Mouse (Mus musculus) T-helper 2 cell (primary cell): ENCODE measurements around the gene Galnt10.
"Not testable (repeated sequence)": the region's sequence is repeated elsewhere in the genome, so short reads cannot be mapped to it uniquely, and the experiment has no call there.

ENCODE experiments used
- in situ Hi-C: fragments of 300-600 bp; cut with MboI, MseI; formaldehyde crosslinking; loops from one replicate; pipeline ENCODE4 v1.15.1; 2025; ENCODE audit warnings: high pct_unique_total_duplicates

The Galnt10 gene

GRCm38 (mm10) chr11:57787913-57788312, 142.7 kb downstream of the Galnt10 start:
- in situ Hi-C loops = loop anchor here (5.0 kb wide), 1 partner anchor 144 kb away; no protein-coding TSS in a partner anchor

GRCm38 (mm10) chr11:57790866-57791535, 145.8 kb downstream of the Galnt10 start:
- in situ Hi-C loops = no loop called here

DNA sequence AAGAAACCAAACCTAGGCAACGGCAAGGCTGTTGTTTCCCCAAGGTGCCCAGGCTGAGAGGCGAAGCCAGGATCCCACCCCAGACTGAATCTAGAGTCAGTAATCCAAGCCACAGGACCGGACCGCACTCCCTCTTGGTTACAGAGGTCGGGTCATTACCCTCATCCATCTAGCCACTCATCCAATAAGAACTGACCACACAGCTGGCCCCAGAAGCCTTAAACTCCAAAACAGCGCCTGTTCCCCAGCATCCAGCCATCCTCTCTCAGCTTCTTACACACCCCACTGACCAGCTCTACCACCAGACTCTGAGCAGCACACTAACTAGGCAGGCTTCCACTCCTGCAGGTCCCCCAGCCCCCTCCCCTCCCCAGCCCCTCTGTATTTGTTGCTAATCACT, 149.8 kb downstream of the Galnt10 start:
- in situ Hi-C loops = no loop called here

- in situ Hi-C loops = no loop called here
These were observed 152.6 kb downstream of the Galnt10 start for GRCm38 (mm10) chr11:57797828-57798227.

DNA sequence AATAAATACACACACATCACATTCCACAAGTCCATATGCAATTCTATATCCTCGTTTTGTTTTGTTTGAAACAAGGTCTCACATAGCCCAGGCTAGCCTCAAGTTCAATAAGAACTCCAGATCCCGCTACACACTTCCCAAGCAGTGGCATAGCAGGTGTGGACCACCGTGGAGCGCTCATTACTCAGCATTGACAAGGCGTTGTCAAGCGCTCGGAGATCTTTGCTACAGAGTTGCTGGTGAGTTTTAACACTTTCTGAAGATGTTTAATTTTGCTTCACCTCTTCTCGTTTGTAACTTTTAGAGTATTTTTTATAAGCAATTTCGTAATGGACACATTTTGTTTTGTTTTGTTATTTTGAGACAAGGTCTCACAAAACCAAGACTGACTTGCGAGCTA, 154.2 kb downstream of the Galnt10 start:
- in situ Hi-C loops = no loop called here

DNA sequence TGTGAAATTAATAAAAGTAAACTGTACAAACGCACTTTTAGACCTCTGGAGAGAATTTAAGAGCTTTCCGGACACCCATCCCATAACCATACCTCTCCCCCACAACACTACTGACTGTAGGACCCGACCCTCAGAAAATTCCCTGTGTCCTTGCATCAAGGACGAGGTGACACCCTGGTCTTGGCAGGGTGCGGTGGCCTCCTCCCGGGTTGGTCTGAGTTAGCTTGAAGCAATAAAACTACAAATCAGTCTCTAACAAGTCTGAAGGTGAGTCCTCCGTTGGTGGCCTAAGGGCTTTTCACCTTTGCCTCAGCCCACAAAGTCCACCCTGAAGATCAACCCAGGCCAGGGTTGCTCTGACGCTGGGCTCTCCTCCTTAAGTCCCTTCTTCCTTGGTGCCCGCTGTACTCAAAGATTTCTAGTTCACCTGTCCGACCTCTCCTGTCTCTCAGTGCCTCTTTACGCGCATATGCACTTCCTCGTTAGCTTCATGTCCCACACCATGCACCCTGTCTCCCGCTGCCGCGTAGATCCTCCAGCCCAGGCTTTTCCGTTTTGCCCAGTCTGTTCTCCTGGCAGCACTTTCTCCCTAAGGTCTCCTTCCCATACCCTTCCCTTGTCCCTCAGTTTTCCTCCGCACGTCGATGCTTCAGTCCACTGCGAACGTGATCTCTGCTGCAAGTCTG, 155.2 kb downstream of the Galnt10 start:
- in situ Hi-C loops = loop anchor here (5.0 kb wide), 1 partner anchor 227 kb away; no protein-coding TSS in a partner anchor

- in situ Hi-C loops = loop anchor here (5.0 kb wide), 1 partner anchor 226 kb away; no protein-coding TSS in a partner anchor
These were observed 155.9 kb downstream of the Galnt10 start, which contains the start of gene Sap30l for GRCm38 (mm10) chr11:57800971-57801765. TSS of gene Sap30l (plus strand) at chr11:57801637.

DNA sequence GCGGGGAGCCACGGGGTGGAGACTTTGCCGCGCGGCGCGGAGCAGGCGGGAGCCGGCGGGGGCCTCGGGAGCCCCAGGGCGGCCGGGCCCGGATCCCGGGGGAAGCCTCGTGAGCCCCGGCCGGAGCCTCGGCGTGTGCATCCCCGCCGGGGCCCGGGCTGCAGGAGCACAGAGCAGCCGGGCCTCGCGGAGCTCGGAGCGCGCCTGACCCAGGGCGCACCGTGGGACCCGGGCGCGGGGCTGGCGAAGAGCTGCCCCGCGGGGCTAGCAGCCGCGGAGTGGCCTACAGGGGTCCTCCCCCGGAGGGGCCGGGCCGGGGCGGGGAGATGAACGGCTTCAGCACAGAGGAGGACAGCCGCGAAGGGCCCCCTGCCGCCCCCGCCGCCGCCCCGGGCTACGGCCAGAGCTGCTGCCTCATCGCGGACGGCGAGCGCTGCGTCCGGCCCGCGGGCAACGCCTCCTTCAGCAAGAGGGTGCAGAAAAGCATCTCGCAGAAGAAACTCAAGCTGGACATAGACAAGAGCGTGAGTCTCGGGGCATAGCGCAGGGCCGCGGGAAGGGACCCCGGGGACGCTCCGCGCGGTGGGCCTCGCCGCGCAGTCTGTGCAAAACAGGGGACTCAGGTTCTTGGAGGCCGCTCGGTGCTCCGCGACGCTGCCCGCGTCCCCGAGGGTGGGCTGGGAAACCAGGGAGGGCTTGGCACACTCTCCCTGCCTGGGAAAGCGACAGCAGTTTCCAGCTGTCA, 156.7 kb downstream of the Galnt10 start:
- in situ Hi-C loops = loop anchor here (5.0 kb wide), 1 partner anchor 225 kb away; no protein-coding TSS in a partner anchor

GRCm38 (mm10) chr11:57802511-57802870, 157.2 kb downstream of the Galnt10 start:
- in situ Hi-C loops = loop anchor here (5.0 kb wide), 1 partner anchor 225 kb away; no protein-coding TSS in a partner anchor

DNA sequence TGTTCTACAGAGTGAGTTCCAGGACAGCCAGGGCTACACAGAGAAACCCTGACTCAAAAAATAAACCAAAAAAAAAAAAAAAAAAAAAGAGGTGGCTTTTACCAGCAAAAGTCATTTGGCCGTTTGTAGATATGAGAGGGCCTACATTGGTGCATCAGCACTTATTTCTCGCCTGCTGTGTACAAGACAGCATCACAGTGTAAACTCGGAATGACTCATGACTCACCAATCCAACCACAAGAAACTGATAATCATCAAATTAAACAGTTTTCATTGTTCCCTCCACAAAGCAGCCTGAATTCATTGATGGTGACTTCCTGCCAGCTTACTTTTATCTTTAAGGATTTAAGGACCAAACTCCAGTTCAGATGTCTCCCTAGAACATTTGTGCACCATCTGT, 159.8 kb downstream of the Galnt10 start:
- in situ Hi-C loops = no loop called here

DNA sequence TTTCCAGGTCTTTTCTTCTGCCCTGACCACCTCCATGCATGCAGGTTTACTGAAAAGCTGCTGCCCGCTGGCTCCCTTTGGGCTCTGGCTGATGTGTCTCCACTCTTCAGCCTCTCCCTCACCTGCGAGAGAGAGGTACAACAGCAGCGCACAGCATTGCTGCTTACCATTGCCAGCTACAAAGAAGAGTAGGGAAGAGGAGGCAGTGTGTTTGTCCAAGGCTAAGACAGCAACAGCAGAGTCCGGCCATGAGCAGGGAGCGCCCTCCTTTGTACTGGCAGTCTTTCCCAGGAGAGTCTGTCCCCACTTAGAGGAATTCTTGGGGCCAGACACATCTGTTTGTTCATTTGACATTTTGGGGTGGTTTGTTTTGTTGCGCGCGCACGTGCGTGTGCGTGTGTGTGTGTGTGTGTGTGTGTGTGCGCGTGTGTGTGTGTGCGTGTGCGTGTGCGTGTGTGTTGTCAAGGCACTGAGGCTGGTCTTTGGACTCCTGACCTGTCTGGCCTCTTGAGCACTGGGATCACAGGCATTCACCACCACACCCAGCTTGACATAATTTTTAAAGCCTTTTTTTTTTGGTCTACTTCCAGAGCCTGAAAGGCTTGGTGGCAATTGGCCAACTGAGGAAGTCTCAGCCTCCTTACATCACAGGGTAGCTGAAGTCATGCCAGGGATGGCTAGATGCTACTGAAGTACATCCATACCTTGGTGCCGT, 163.9 kb downstream of the Galnt10 start:
- in situ Hi-C loops = no loop called here

GRCm38 (mm10) chr11:57809732-57810098, 164.5 kb downstream of the Galnt10 start:
- in situ Hi-C loops = no loop called here

DNA sequence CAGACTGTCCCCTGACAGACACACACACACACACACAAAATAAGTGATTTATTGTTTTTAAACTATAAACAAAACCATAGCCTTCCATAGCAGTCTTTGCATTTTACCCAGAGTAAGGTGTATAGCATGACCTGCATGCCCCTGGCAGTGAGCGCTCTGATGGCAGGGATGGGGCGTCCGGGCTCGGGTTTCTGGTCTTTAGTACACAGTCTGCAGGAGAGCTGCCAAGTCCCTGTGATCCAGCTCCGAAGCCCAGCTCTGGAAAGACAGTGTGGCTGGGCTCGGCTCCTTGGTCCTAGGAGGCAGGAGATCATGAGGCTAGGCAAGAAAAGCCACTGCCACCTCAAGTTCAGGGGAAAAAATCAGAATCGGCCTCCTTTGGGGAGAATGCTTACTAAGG, 165.8 kb downstream of the Galnt10 start:
- in situ Hi-C loops = no loop called here

- in situ Hi-C loops = no loop called here
These were observed 167.0 kb downstream of the Galnt10 start for GRCm38 (mm10) chr11:57812212-57812611.

- in situ Hi-C loops = no loop called here
These were observed 168.4 kb downstream of the Galnt10 start for GRCm38 (mm10) chr11:57813641-57814040.

DNA sequence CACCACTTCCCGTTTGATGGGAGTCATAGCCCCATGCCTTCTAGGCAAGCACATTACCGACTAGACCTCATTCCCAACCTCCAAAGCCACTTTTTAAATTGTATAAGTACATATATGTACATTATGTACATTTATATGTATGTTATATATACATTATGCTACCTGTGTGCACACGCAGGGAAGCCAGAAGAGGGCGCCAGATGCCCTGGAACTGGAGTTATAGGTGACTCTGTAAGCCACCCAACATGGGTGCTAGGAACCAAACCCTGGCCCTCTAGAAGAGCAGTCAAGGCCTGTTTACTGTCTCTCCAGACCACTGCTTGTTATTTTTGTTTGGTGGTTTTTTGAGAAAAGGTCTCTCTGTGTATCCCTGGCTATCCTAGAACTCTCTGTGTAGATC, 172.9 kb downstream of the Galnt10 start:
- in situ Hi-C loops = loop anchor here (5.0 kb wide), 1 partner anchor 114 kb away; no protein-coding TSS in a partner anchor

GRCm38 (mm10) chr11:57819999-57820581, 174.8 kb downstream of the Galnt10 start:
- in situ Hi-C loops = loop anchor here (5.0 kb wide), 1 partner anchor 112 kb away; no protein-coding TSS in a partner anchor

DNA sequence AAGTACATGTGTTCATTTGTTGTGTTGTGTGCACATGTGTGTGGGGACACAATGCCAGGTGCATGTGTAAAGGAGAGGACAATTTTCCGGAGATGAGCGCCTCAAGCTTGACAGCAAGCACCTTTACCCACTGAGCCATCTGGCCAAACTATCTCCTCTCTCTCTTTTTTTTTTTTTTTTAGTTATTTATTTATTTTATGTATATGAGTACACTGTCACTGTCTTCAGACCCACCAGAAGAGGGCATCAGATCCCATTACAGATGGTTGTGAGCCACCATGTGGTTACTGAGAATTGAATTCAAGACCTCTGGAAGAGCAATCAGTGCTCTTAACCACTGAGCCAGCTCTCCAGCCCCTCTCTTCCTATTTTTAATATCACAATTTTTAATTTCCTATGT, 177.9 kb downstream of the Galnt10 start:
- in situ Hi-C loops = not testable (repeated sequence)

- in situ Hi-C loops = no loop called here
These were observed 178.5 kb downstream of the Galnt10 start for GRCm38 (mm10) chr11:57823714-57824113.

- in situ Hi-C loops = not testable (repeated sequence)
These were observed 180.0 kb downstream of the Galnt10 start for GRCm38 (mm10) chr11:57825234-57825633.
